9 mouse cellular contexts compared by ENCODE assay signal in the genomic region with DNA sequence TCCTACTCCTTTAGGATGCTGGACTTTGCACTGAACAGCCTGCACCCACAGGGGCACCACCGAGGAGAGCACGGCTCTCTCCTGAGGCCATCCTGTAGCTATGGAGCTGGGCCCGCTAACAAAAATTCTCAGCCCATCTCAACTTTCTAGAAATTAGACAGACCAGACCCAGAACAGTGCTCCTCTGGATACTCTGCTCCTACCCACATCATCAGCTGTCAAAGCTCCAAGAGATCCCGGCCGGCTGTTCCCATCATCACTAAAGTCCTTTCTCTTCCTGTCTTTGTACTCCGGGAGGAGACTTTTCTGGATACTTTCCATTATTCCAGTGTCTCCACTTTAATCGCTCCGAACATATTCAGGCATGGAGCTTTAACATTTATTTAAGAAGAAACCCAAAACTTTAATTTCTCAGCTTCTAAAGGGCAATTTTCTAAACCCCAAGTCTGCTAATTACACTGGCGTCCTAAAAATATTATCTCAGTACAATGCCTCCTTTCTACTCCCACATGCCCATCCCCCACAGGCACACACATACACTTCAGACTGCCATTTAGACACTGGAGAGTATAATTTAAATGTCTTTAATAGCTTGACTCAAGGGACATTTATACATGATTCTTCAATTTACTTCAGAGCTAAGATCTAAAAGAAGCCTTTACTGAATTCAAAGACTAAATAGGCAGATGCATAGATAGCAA. TPM values are rescaled to one million over a fixed set of nuclear protein-coding genes. Genes with fewer than 3 reads are reported as not detected.
DNase-seq lines count a peak whose midpoint lies in the region; ATAC-seq and TF ChIP-seq lines count a peak whose summit lies in the region.
"Had no signal": no experiment of that assay in that cellular context is flagged by ENCODE, and none has a peak within 500 bp of the region (broad histone marks: within the 10 kb centered on the region; RNA-seq: fewer than 3 reads in every experiment).

No protein-coding gene starts in this region.

- H3K36me3 ChIP-seq in embryonic facial prominence, embryonic 11.5 days (replicated peaks; ENCODE audit: control insufficient read depth, insufficient read depth, low read depth, low read length) = no peaks in the 10 kb centered on the region
- H3K36me3 ChIP-seq in heart, postnatal 0 days (replicated peaks; ENCODE audit: control insufficient read depth, insufficient read depth, low read length) = no peaks in the 10 kb centered on the region
- H3K36me3 ChIP-seq in limb, embryonic 13.5 days = 0 out of 2 replicates have a peak, but pooled peaks cover 4% of the 10 kb centered on the region

- DNase-seq in layer of hippocampus, adult 2 months (ENCODE audit: low spot score in 2 of 2) = peak in 1 of 2 experiments; percentile 44
- no peak for DNase-seq in layer of hippocampus, postnatal 36 days
- peak; percentile 50 for DNase-seq in embryonic facial prominence, embryonic 11.5 days (ENCODE audit: low spot score)
- DNase-seq in heart, postnatal 0 days (ENCODE audit: low spot score) = peak; percentile 35
- no peak for DNase-seq in adrenal gland, adult (ENCODE audit: inconsistent age in 2 of 2, low spot score in 1 of 2)
- no peak for DNase-seq in thymus, postnatal 14 days
- DNase-seq in spleen, postnatal 4 days (ENCODE audit: low spot score in 2 of 2) = no peak

- peak overlapping the region; percentile 13; the same call in 1 of the 2 replicates for H3K4me3 ChIP-seq in layer of hippocampus, adult 2 months
- no peak overlapping the region for H3K4me3 ChIP-seq in embryonic facial prominence, embryonic 11.5 days (ENCODE audit: low read depth, low read length)
- no peak overlapping the region for H3K4me3 ChIP-seq in heart, postnatal 0 days (ENCODE audit: low read depth, low read length)
- H3K4me3 ChIP-seq in limb, embryonic 13.5 days = no peak overlapping the region

- peak overlapping the region; percentile 88 for H3K27ac ChIP-seq in layer of hippocampus, adult 2 months
- H3K27ac ChIP-seq in embryonic facial prominence, embryonic 11.5 days (replicated peaks; ENCODE audit: low read depth, low read length) = peak overlapping the region; percentile 31; the same call in 1 of the 2 replicates
- H3K27ac ChIP-seq in heart, postnatal 0 days (ENCODE audit: low read depth) = peak overlapping the region; percentile 57
- peak overlapping the region; percentile 65; the same call in 1 of the 2 replicates for H3K27ac ChIP-seq in limb, embryonic 13.5 days

- peaks cover 3% of the 10 kb centered on the region; the same call in 1 of the 2 replicates for H3K4me1 ChIP-seq in embryonic facial prominence, embryonic 11.5 days (ENCODE audit: control insufficient read depth, insufficient read depth, low read length)
- H3K4me1 ChIP-seq in heart, postnatal 0 days (ENCODE audit: control insufficient read depth, insufficient read depth) = peaks cover 24% of the 10 kb centered on the region
- H3K4me1 ChIP-seq in limb, embryonic 13.5 days = peaks cover 38% of the 10 kb centered on the region

- WGBS in embryonic facial prominence, embryonic 11.5 days = 43% methylated on average over 9 of the region's 9 CpGs
- WGBS in heart, postnatal 0 days = 43% methylated on average over 9 of the region's 9 CpGs
- 59% methylated on average over 9 of the region's 9 CpGs for WGBS in limb, embryonic 13.5 days

- no peaks in the 10 kb centered on the region for H3K27me3 ChIP-seq in embryonic facial prominence, embryonic 11.5 days (ENCODE audit: control insufficient read depth, insufficient read depth, low read length)
- H3K27me3 ChIP-seq in heart, postnatal 0 days (ENCODE audit: control insufficient read depth, insufficient read depth, low read length) = no peaks in the 10 kb centered on the region
- no peaks in the 10 kb centered on the region for H3K27me3 ChIP-seq in limb, embryonic 13.5 days
- H3K27me3 ChIP-seq: CH12.LX had no signal

- no peaks in the 10 kb centered on the region for H3K9me3 ChIP-seq in embryonic facial prominence, embryonic 11.5 days (replicated peaks; ENCODE audit: control insufficient read depth, low read length)
- no peaks in the 10 kb centered on the region for H3K9me3 ChIP-seq in heart, postnatal 0 days (replicated peaks; ENCODE audit: control insufficient read depth, low read length)
- no peaks in the 10 kb centered on the region for H3K9me3 ChIP-seq in limb, embryonic 13.5 days

- no peak for ATAC-seq in embryonic facial prominence, embryonic 11.5 days (replicated peaks; ENCODE audit: insufficient number of reproducible peaks, low FRiP score, low TSS enrichment, low read depth)
- peak; percentile 57; the same call in 1 of the 2 replicates for ATAC-seq in heart, postnatal 0 days (ENCODE audit: insufficient read depth, low read depth)
- no peak for ATAC-seq in limb, embryonic 13.5 days (ENCODE audit: low FRiP score, low read depth)

- no peak overlapping the region for H3K9ac ChIP-seq in embryonic facial prominence, embryonic 11.5 days (replicated peaks; ENCODE audit: low read length)
- no peak overlapping the region for H3K9ac ChIP-seq in heart, postnatal 0 days (replicated peaks; ENCODE audit: low read depth, low read length)
- 0 out of 2 replicates have a peak overlapping the region, but pooled peaks have one; percentile 1 for H3K9ac ChIP-seq in limb, embryonic 13.5 days

- no peak for TF ChIP-seq CTCF in layer of hippocampus, adult 2 months (conservative IDR thresholded peaks at IDR 0.05)
- TF ChIP-seq CTCF in heart, postnatal 0 days (IDR thresholded peaks at IDR 0.05; ENCODE audit: low read depth) = no peak

- TF ChIP-seq EP300 in heart, postnatal 0 days (IDR thresholded peaks at IDR 0.05; ENCODE audit: low read depth) = no peak

- no peak overlapping the region for H3K4me2 ChIP-seq in embryonic facial prominence, embryonic 11.5 days (ENCODE audit: low read depth, low read length)
- peak overlapping the region; percentile 29 for H3K4me2 ChIP-seq in heart, postnatal 0 days (ENCODE audit: low read depth, low read length)
- no peak overlapping the region for H3K4me2 ChIP-seq in limb, embryonic 13.5 days (replicated peaks)

RNA-seq across cellular contexts. Expression of gene Uchl4, which starts 2.6 kb away (rescaled TPM):
- total RNA-seq in layer of hippocampus, adult 2 months (2021) = 1 to 10 TPM; 2.8 to 2.9 TPM
- total RNA-seq in layer of hippocampus, postnatal 36 days (2021) = 1 to 10 TPM; 2.1 to 3.4 TPM
- 2.3 and 3.0 TPM in 2 replicates for polyA plus RNA-seq in embryonic facial prominence, embryonic 11.5 days (2014; fragmentation: Nextera tagmentation; extraction: Ambion mirVana)
- not detected in 2 replicates for total RNA-seq in heart, postnatal 0 days (2014; rRNA removed; ENCODE audit: low replicate concordance)
- polyA plus RNA-seq in heart, postnatal 0 days (2015; fragmentation: Nextera tagmentation; extraction: Ambion mirVana) = 0.75 and 1.1 TPM in 2 replicates
- 3.0 and 3.2 TPM in 2 replicates for polyA plus RNA-seq in limb, embryonic 13.5 days (2015; fragmentation: Nextera tagmentation; extraction: Ambion mirVana)

RNA-seq across cellular contexts. Expression of gene Map2k1, which starts 21.0 kb away (rescaled TPM):
- 100 to 1,000 TPM; 329 to 346 TPM for total RNA-seq in layer of hippocampus, adult 2 months (2021)
- total RNA-seq in layer of hippocampus, postnatal 36 days (2021) = 100 to 1,000 TPM; 315 to 336 TPM
- 74.4 and 79.3 TPM in 2 replicates for polyA plus RNA-seq in embryonic facial prominence, embryonic 11.5 days (2014; fragmentation: Nextera tagmentation; extraction: Ambion mirVana)
- total RNA-seq in heart, postnatal 0 days (2014; rRNA removed; ENCODE audit: low replicate concordance) = 110 and 149 TPM in 2 replicates
- polyA plus RNA-seq in heart, postnatal 0 days (2015; fragmentation: Nextera tagmentation; extraction: Ambion mirVana) = 57.1 and 57.7 TPM in 2 replicates
- polyA plus RNA-seq in limb, embryonic 13.5 days (2015; fragmentation: Nextera tagmentation; extraction: Ambion mirVana) = 79.0 and 80.1 TPM in 2 replicates

RNA-seq across cellular contexts. Expression of gene Tipin, which starts 49.0 kb away (rescaled TPM):
- 10 to 100 TPM; 15.4 to 21.7 TPM for total RNA-seq in layer of hippocampus, adult 2 months (2021)
- 10 to 100 TPM; 13.5 to 16.9 TPM for total RNA-seq in layer of hippocampus, postnatal 36 days (2021)
- polyA plus RNA-seq in embryonic facial prominence, embryonic 11.5 days (2014; fragmentation: Nextera tagmentation; extraction: Ambion mirVana) = 278 and 306 TPM in 2 replicates
- total RNA-seq in heart, postnatal 0 days (2014; rRNA removed; ENCODE audit: low replicate concordance) = 19.8 and 20.9 TPM in 2 replicates
- polyA plus RNA-seq in heart, postnatal 0 days (2015; fragmentation: Nextera tagmentation; extraction: Ambion mirVana) = 54.1 and 60.7 TPM in 2 replicates
- polyA plus RNA-seq in limb, embryonic 13.5 days (2015; fragmentation: Nextera tagmentation; extraction: Ambion mirVana) = 218 and 225 TPM in 2 replicates

RNA-seq across cellular contexts. Expression of gene Snapc5, which starts 53.3 kb away (rescaled TPM):
- 10 to 100 TPM; 15.0 to 19.6 TPM for total RNA-seq in layer of hippocampus, adult 2 months (2021)
- total RNA-seq in layer of hippocampus, postnatal 36 days (2021) = 10 to 100 TPM; 16.5 to 20.0 TPM
- 23.8 and 26.0 TPM in 2 replicates for polyA plus RNA-seq in embryonic facial prominence, embryonic 11.5 days (2014; fragmentation: Nextera tagmentation; extraction: Ambion mirVana)
- total RNA-seq in heart, postnatal 0 days (2014; rRNA removed; ENCODE audit: low replicate concordance) = 2.5 and 4.2 TPM in 2 replicates
- 31.7 and 32.0 TPM in 2 replicates for polyA plus RNA-seq in heart, postnatal 0 days (2015; fragmentation: Nextera tagmentation; extraction: Ambion mirVana)
- polyA plus RNA-seq in limb, embryonic 13.5 days (2015; fragmentation: Nextera tagmentation; extraction: Ambion mirVana) = 30.4 and 30.5 TPM in 2 replicates

RNA-seq across cellular contexts. Expression of gene Rpl4, which starts 59.2 kb away (rescaled TPM):
- total RNA-seq in layer of hippocampus, adult 2 months (2021) = 100 to 1,000 TPM; 607 to 624 TPM
- 100 to 1,000 TPM; 561 to 565 TPM for total RNA-seq in layer of hippocampus, postnatal 36 days (2021)
- 1,345 and 1,364 TPM in 2 replicates for polyA plus RNA-seq in embryonic facial prominence, embryonic 11.5 days (2014; fragmentation: Nextera tagmentation; extraction: Ambion mirVana)
- total RNA-seq in heart, postnatal 0 days (2014; rRNA removed; ENCODE audit: low replicate concordance) = 667 and 760 TPM in 2 replicates
- polyA plus RNA-seq in heart, postnatal 0 days (2015; fragmentation: Nextera tagmentation; extraction: Ambion mirVana) = 537 and 545 TPM in 2 replicates
- 1,136 and 1,154 TPM in 2 replicates for polyA plus RNA-seq in limb, embryonic 13.5 days (2015; fragmentation: Nextera tagmentation; extraction: Ambion mirVana)

Comparison
In these comparisons a context has a peak if more than half of its experiments do, and no peak if none do; other contexts are left out.
1. DNase-seq: peak in embryonic facial prominence, embryonic 11.5 days (single experiment) and heart, postnatal 0 days (single experiment); none in layer of hippocampus, postnatal 36 days (0 of 2), adrenal gland, adult (0 of 2), thymus, postnatal 14 days (single experiment) and spleen, postnatal 4 days (0 of 2).
2. H3K27ac ChIP-seq: peak in every context shown above with its lines; median percentile 88 in layer of hippocampus, adult 2 months; 65 in limb, embryonic 13.5 days; 57 in heart, postnatal 0 days; 31 in embryonic facial prominence, embryonic 11.5 days.